Mouse (Mus musculus): ENCODE measurements around the gene Gm10322. TPM values are rescaled to one million over a fixed set of nuclear protein-coding genes. Genes with fewer than 3 reads are reported as not detected.

Gene Gm10322
- polyA plus RNA-seq, 1 experiment = 0.25 TPM

GRCm38 (mm10) chr10:59579645-59580044 lies 36.2 kb upstream of the Gm10322 start:
- no peak overlapping the region for H3K4me3 ChIP-seq (ENCODE audit: insufficient read depth, poor library complexity, severe bottlenecking)

GRCm38 (mm10) chr10:59580593-59581149 lies 35.2 kb upstream of the Gm10322 start:
- Histone ChIP-seq H3K79me3 (ENCODE audit: low read depth) (peaks cover 54% of the 10 kb centered on the region), H3K79me2 (ENCODE audit: control insufficient read depth, insufficient read depth) (peaks cover 84% of the 10 kb centered on the region), H3K36me3 (ENCODE audit: control insufficient read depth, insufficient read depth) (peaks cover under 1% of the 10 kb centered on the region), H3ac (ENCODE audit: control insufficient read depth, insufficient read length, low read depth) (no peak overlapping the region), H3K4me3 (ENCODE audit: insufficient read depth, poor library complexity, severe bottlenecking) (no peak overlapping the region), H3K27me3 (ENCODE audit: control insufficient read depth, insufficient read depth, insufficient read length) (no peaks in the 10 kb centered on the region)
- TF ChIP-seq MYOG (IDR thresholded peaks at IDR 0.05; ENCODE audit: control insufficient read depth, extremely low read depth, insufficient read length) = no peak
- no peak for TF ChIP-seq MYOD1 (IDR thresholded peaks at IDR 0.05; ENCODE audit: control insufficient read depth, insufficient read length, low read depth)
- TF ChIP-seq MAX (IDR thresholded peaks at IDR 0.05) = no peak
- TF ChIP-seq CEBPB (IDR thresholded peaks at IDR 0.05; ENCODE audit: low read depth) = no peak
- no peak for TF ChIP-seq CTCF (IDR thresholded peaks at IDR 0.05; ENCODE audit: control insufficient read depth, insufficient read depth, insufficient read length)
- TF ChIP-seq FOSL1 (IDR thresholded peaks at IDR 0.05; ENCODE audit: insufficient read depth, low read length, poor library complexity, severe bottlenecking) = no peak
- TF ChIP-seq USF1 (IDR thresholded peaks at IDR 0.05; ENCODE audit: low read depth) = no peak

More at GRCm38 (mm10) chr10:59579645-59580044, 36.2 kb upstream of the Gm10322 start:
- peaks cover 84% of the 10 kb centered on the region for H3K79me2 ChIP-seq (ENCODE audit: control insufficient read depth, insufficient read depth)
- peak overlapping the region; percentile 39 for H3ac ChIP-seq (ENCODE audit: control insufficient read depth, insufficient read length, low read depth)
- H3K36me3 ChIP-seq (ENCODE audit: control insufficient read depth, insufficient read depth) = peaks cover 8% of the 10 kb centered on the region
- H3K27me3 ChIP-seq (ENCODE audit: control insufficient read depth, insufficient read depth, insufficient read length) = no peaks in the 10 kb centered on the region
- TF ChIP-seq MAX (IDR thresholded peaks at IDR 0.05) (no peak), MYOG (IDR thresholded peaks at IDR 0.05; ENCODE audit: control insufficient read depth, extremely low read depth, insufficient read length) (no peak), USF1 (IDR thresholded peaks at IDR 0.05; ENCODE audit: low read depth) (no peak), CTCF (IDR thresholded peaks at IDR 0.05; ENCODE audit: control insufficient read depth, insufficient read depth, insufficient read length) (no peak), MYOD1 (IDR thresholded peaks at IDR 0.05; ENCODE audit: control insufficient read depth, insufficient read length, low read depth) (peak; percentile 20)
- H3K79me3 ChIP-seq (ENCODE audit: low read depth) = peaks cover 55% of the 10 kb centered on the region

GRCm38 (mm10) chr10:59581826-59582543 lies 33.9 kb upstream of the Gm10322 start:
- H3K27me3 ChIP-seq (ENCODE audit: control insufficient read depth, insufficient read depth, insufficient read length) = no peaks in the 10 kb centered on the region
- H3K79me2 ChIP-seq (ENCODE audit: control insufficient read depth, insufficient read depth) = peaks cover 82% of the 10 kb centered on the region
- no peak overlapping the region for H3ac ChIP-seq (ENCODE audit: control insufficient read depth, insufficient read length, low read depth)
- peaks cover 43% of the 10 kb centered on the region for H3K79me3 ChIP-seq (ENCODE audit: low read depth)
- peaks cover 8% of the 10 kb centered on the region for H3K36me3 ChIP-seq (ENCODE audit: control insufficient read depth, insufficient read depth)
- TF ChIP-seq MYOD1 (IDR thresholded peaks at IDR 0.05; ENCODE audit: control insufficient read depth, insufficient read length, low read depth) (no peak), FOSL1 (IDR thresholded peaks at IDR 0.05; ENCODE audit: insufficient read depth, low read length, poor library complexity, severe bottlenecking) (no peak), CEBPB (IDR thresholded peaks at IDR 0.05; ENCODE audit: low read depth) (no peak), CTCF (IDR thresholded peaks at IDR 0.05; ENCODE audit: control insufficient read depth, insufficient read depth, insufficient read length) (no peak), MAX (IDR thresholded peaks at IDR 0.05) (no peak), USF1 (IDR thresholded peaks at IDR 0.05; ENCODE audit: low read depth) (no peak), MYOG (IDR thresholded peaks at IDR 0.05; ENCODE audit: control insufficient read depth, extremely low read depth, insufficient read length) (no peak)
- H3K4me3 ChIP-seq (ENCODE audit: insufficient read depth, poor library complexity, severe bottlenecking) = no peak overlapping the region

- H3K79me2 ChIP-seq (ENCODE audit: control insufficient read depth, insufficient read depth) = peaks cover 95% of the 10 kb centered on the region
- H3K4me3 ChIP-seq (ENCODE audit: insufficient read depth, poor library complexity, severe bottlenecking) = no peak overlapping the region
- peaks cover 49% of the 10 kb centered on the region for H3K79me3 ChIP-seq (ENCODE audit: low read depth)
- no peak for TF ChIP-seq CEBPB (IDR thresholded peaks at IDR 0.05; ENCODE audit: low read depth)
- H3ac ChIP-seq (ENCODE audit: control insufficient read depth, insufficient read length, low read depth) = no peak overlapping the region
- H3K36me3 ChIP-seq (ENCODE audit: control insufficient read depth, insufficient read depth) = peaks cover 19% of the 10 kb centered on the region
- no peaks in the 10 kb centered on the region for H3K27me3 ChIP-seq (ENCODE audit: control insufficient read depth, insufficient read depth, insufficient read length)
Measured at GRCm38 (mm10) chr10:59585621-59586020, 30.2 kb upstream of the Gm10322 start.

DNA sequence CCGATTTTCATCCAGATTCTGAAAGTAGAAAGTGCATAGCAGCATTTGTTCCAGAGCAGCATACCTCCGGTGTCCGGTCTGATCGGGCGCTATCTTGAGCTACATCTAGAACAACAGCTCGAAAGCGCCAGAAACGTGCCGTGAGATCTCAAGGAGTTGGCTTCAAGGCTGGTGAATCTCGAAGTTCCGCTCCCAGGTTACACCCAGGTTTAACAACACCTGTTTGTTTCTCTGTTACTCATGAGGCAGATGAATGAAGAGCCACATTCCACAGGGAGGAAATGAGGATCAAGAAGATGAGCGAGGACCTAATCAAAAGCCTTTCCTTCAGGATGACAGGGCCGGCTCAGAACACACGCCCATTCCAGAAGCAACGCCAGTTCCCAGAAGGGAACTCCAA lies 29.0 kb upstream of the Gm10322 start:
- H3ac ChIP-seq (ENCODE audit: control insufficient read depth, insufficient read length, low read depth) = no peak overlapping the region
- H3K79me3 ChIP-seq (ENCODE audit: low read depth) = peaks cover 39% of the 10 kb centered on the region
- no peak overlapping the region for H3K4me3 ChIP-seq (ENCODE audit: insufficient read depth, poor library complexity, severe bottlenecking)
- no peaks in the 10 kb centered on the region for H3K27me3 ChIP-seq (ENCODE audit: control insufficient read depth, insufficient read depth, insufficient read length)
- TF ChIP-seq MYOG (IDR thresholded peaks at IDR 0.05; ENCODE audit: control insufficient read depth, extremely low read depth, insufficient read length) (no peak), MYOD1 (IDR thresholded peaks at IDR 0.05; ENCODE audit: control insufficient read depth, insufficient read length, low read depth) (no peak), CTCF (IDR thresholded peaks at IDR 0.05; ENCODE audit: control insufficient read depth, insufficient read depth, insufficient read length) (no peak), USF1 (IDR thresholded peaks at IDR 0.05; ENCODE audit: low read depth) (no peak), FOSL1 (IDR thresholded peaks at IDR 0.05; ENCODE audit: insufficient read depth, low read length, poor library complexity, severe bottlenecking) (no peak), MAX (IDR thresholded peaks at IDR 0.05) (no peak), CEBPB (IDR thresholded peaks at IDR 0.05; ENCODE audit: low read depth) (no peak)
- H3K36me3 ChIP-seq (ENCODE audit: control insufficient read depth, insufficient read depth) = peaks cover 19% of the 10 kb centered on the region
- H3K79me2 ChIP-seq (ENCODE audit: control insufficient read depth, insufficient read depth) = peaks cover 95% of the 10 kb centered on the region

DNA sequence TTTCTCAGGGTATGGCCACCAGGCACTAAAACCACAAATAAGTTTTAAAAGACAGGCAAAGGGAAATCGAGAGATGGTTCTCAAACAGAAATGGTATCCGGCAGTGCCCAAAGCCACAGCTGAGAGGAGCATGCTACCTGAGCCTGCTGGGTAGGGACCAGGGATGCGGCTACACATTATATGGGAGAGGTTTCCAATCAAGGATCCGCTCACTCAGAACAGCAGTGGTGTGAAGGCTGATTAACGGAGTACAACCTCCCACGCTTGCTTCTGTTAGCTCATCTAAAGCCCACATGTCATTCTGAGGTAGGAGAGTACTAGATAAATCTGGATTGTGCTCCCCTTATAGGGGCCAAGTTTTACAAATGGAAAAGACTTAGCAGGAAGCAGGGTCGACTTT lies 27.7 kb upstream of the Gm10322 start:
- Histone ChIP-seq H3K36me3 (ENCODE audit: control insufficient read depth, insufficient read depth) (peaks cover 19% of the 10 kb centered on the region), H3K79me3 (ENCODE audit: low read depth) (peaks cover 38% of the 10 kb centered on the region), H3K79me2 (ENCODE audit: control insufficient read depth, insufficient read depth) (peaks cover 95% of the 10 kb centered on the region), H3K27me3 (ENCODE audit: control insufficient read depth, insufficient read depth, insufficient read length) (no peaks in the 10 kb centered on the region), H3K4me3 (ENCODE audit: insufficient read depth, poor library complexity, severe bottlenecking) (no peak overlapping the region), H3ac (ENCODE audit: control insufficient read depth, insufficient read length, low read depth) (no peak overlapping the region)
- no peak for TF ChIP-seq MYOG (IDR thresholded peaks at IDR 0.05; ENCODE audit: control insufficient read depth, extremely low read depth, insufficient read length)
- TF ChIP-seq CTCF (IDR thresholded peaks at IDR 0.05; ENCODE audit: control insufficient read depth, insufficient read depth, insufficient read length) = no peak
- no peak for TF ChIP-seq MAX (IDR thresholded peaks at IDR 0.05)
- TF ChIP-seq USF1 (IDR thresholded peaks at IDR 0.05; ENCODE audit: low read depth) = no peak
- no peak for TF ChIP-seq MYOD1 (IDR thresholded peaks at IDR 0.05; ENCODE audit: control insufficient read depth, insufficient read length, low read depth)
- no peak for TF ChIP-seq FOSL1 (IDR thresholded peaks at IDR 0.05; ENCODE audit: insufficient read depth, low read length, poor library complexity, severe bottlenecking)
- no peak for TF ChIP-seq CEBPB (IDR thresholded peaks at IDR 0.05; ENCODE audit: low read depth)

Data from C2C12 (cell line).